Mouse (Mus musculus) layer of hippocampus, postnatal 10 days (tissue): ENCODE measurements around the gene Tfpt. TPM values are rescaled to one million over a fixed set of nuclear protein-coding genes. Genes with fewer than 3 reads are reported as not detected.
A peak's percentile ranks its signal among the peaks of the same experiment; 100 is the strongest.
"Not testable (repeated sequence)": the region's sequence is repeated elsewhere in the genome, so short reads cannot be mapped to it uniquely, and the experiment has no call there.

Experiments used
- DNase-seq, 2 experiments: peaks; one replicate each; pipeline ENCODE4 v3.0.0; 2021; ENCODE audit warnings: low spot score in 2 of 2
- total RNA-seq, 2 experiments: library from RNA; stranded (reverse); gene quantifications; 2 replicates each; pipeline ENCODE4 v1.2.3; 2021

The Tfpt gene
- total RNA-seq, 2 experiments from 2014 or later: 34.4 to 42.6 TPM

DNA sequence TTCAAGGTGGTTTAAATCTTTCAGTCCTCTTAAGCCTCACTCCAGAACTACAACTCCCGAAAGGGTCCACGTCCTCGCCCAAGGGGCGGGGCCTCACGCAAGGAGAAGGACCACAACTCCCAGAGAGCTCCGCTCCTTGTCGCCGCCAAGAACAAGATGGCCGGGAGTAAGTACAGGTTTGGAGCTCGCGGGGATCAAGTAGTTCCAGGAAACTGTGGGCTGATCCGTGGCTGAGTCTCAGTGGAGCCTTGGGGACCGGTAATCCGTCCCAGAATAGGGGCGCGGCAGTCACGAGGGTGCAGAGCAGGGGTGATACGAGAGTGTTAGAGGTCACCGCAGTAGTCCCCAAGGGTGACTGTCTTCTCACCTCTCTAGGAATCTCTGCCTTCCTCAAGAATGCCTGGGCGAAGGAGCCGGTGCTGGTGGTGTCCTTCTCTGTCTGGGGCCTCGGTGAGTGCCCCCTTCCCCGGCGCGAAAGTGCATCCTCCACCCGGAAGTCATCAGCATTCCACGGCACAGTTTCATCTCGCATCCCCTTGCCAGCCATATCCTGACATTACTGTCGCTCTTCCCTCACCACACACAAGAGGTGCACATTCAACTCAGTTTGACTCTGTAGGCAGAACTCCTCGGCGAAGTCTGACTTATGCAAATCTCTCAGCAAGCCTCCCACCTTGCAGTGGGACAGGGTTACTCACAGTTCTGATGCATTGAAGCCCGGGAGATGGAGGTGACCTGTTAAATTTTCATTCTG, 12.3 kb downstream of the Tfpt start, which contains the start of gene Ndufa3:
TSS of gene Ndufa3 (plus strand) at position 132 of the 754 bp plus-strand sequence.
- peak; percentile 83 to 87 for DNase-seq

DNA sequence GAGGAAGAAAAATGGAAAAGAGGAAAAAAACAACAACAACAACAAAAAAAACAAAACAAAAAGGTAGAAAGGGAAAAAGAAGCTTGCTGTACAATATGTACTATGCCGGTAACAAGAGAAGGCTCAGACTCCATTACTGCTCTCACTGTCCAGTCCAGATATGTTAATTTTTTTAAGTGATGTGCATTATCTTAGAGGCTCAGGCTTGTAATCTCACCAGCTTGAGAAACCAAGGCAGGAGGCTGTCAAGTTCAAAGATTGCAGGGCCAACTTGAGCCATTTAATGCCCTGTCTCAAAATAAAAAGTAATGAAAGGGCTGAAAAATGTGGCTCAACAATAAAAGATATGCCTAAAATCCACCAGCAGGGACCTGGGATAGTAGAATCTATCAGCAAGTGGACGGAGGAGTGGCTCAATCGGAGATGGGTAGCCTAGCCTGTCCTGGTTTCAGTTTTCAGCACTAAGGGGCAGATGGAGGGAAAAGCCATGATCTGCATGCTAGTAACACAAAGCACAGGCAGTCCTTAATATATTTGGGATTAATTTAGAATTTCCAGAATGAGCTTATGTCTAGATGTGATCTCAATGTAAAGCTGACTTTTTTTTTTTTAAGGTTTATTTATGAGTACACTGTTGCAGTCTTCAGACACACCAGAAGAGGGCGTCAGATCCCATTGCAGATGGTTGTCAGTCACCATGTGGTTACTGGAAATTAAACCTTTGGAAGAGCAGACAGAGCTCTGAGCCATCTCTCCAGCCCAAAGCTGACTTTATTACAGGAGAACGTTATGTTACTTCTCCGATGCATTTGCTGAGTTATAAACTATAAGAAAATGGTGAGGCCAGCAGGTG, 13.1 kb downstream of the Tfpt start:
- peak in 1 of 2 experiments; percentile 49 for DNase-seq

DNA sequence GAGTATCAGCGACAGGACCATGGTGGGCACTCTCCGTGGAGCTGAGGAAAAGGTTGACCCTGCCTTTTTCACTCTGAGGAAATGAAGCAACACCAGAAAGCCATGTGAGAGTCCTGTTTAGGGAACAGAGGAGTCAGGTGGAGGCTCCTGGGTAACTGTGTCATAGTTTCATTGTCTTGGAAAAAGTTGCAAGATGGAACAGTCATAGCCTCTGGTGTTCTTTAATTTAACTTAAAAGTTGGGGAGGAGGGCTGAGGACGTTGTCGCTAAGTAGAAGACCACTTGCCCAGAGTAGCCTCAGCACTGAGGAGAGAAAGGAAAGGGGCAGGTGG, 13.7 kb downstream of the Tfpt start, which contains the start of gene Oscar:
TSS of gene Oscar (minus strand) at position 101 of the 332 bp plus-strand sequence.
- no peak for DNase-seq

DNA sequence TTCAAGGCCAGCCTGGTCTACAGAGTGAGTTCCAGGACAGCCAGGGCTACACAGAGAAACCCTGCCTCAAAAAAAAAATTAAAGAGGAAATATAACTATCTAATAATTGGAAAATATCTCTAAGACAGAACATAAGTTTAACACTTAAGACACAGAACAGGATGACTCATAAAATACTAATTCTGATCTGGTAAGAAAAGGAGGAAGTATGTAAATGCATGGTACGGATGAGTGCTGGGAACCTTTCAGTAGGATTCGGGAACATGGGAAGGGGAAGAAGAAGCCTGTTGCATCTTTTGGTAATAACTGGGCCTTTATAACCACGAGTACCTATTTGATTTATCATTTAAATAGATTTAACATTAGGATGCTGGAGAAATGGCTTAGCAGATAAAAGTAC, 15.7 kb downstream of the Tfpt start:
- no peak for DNase-seq

DNA sequence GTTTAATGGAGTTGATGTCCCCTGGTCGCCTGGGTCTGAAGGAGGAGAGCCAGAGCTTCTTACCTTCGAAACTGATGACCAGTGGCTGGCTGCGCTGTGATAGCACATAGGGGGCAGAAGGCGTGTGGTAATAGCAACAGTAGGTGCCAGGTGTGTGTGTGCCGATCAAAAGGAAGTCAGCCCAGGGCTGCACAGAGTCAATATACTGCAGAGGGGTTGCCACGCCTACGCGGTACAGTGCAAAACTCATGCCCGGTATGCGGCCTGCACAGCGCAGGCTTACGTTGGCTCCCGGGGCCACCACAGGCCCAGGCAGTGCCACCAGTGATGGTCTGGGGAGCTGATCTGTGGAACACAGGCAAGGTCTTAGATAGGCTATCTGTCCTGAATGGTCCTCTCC, 18.7 kb downstream of the Tfpt start:
- no peak for DNase-seq

DNA sequence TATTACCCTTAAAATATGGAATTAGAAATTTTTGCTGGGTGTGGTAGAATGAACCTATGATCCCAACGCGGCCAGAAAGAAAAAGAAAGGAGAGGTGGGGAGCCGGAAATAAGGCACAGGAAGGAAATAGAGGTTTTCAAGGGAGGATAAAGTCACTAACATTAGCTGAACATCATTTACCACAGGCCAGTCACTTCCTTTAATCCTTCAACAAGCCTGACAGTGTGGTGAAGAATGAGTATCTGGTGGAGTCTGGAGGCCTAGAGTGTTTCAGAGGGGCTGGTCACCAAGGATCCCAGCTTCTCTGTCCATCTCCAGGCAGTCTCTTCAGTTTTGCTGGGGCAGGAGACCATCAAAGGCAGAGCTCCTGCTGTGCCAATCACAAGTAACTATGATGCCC, 19.3 kb downstream of the Tfpt start:
- no peak for DNase-seq

DNA sequence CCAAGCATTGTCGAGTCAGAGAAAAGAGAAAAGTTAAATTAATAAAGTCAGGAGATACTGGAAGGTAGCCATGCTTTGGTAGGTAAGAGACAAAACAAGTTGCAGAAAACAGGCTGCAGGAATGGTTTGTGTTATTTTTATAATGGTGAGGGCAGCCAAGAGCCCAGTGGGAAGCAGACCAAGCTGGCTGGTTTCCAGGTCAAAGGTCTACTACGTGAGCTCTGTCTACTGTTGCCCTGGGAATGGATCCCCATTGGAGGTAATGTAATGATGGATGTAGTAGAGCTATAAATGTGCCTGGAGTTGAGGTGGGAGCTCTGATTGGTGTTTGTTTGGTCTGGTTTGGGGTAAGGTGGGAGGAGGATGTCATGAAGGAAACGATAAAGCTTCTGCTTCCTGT, 20.6 kb downstream of the Tfpt start:
- no peak for DNase-seq

DNA sequence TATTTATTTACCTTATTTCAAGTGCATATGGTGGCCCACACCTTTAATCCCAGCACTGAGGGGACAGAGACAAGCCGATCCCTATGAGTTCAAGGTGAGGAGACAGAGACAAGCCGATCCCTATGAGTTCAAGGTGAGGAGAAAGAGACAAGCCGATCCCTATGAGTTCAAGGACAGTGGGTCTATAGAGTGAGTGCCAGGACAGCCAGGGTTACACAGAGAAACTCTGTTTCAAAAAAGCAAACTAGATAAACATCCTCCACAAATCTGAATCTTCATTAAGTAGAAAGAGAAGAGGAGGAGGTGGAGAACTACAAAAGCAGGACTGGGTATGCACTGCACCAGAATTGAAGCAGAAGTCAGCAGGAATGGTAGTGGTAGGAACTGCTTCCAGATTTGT, 21.1 kb downstream of the Tfpt start:
- no peak for DNase-seq

DNA sequence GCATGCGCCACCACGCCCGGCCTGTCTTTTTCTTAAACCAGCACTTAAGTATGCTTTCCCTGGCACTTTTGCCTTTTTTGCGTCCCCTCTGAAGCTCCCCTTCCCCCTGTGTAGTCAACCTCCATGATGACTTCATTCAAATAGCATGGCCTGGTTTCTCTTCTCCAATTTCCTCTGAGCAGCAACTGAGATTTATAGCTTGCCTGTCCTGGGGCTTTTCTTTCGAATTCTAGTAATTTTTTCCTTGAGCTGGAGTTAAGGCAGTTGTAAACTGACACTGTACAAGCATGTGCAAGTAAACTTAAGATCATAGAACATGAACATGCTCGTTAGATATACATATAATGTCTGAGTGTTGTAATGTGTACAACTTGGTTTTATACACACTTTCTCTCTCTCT, 22.3 kb downstream of the Tfpt start:
- no peak for DNase-seq

DNA sequence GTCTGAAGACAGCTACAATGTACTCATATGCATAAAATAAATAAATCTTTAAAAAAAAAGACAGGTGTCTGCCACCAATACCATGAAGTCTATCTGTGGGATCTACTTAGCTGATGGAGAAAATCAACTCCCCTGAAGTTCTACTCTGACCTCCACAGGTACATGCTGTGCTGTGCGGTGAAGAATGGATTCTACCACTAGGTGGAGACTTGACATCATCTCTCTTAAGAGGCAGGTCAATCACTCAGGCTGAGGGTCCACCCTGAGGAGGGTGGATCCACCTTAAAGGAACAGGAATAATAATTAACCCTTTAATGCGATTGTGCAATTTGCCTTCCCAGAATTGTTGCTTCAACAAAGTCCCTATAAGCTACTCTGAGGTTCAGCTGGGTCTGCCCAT, 22.9 kb downstream of the Tfpt start:
- no peak for DNase-seq

DNA sequence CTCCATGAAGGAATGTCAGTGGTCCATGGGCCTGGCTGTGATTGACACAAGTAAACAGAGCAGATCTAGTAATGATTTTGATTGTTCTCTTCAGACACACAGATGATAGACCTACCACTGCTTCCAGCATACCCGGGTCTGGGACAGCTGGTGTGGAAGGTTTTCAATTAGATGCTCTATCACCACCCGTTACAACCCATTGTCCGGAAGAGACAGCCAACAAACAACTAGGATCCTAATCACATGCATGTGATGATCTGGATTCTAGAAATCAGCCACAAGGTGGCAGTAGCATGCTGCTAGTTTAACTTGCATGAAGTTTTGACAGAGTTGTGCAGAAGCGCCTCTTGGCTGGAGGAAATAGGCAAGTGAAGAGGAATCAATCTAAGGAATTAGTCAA, 28.6 kb downstream of the Tfpt start:
- peak; percentile 71 to 75 for DNase-seq

DNA sequence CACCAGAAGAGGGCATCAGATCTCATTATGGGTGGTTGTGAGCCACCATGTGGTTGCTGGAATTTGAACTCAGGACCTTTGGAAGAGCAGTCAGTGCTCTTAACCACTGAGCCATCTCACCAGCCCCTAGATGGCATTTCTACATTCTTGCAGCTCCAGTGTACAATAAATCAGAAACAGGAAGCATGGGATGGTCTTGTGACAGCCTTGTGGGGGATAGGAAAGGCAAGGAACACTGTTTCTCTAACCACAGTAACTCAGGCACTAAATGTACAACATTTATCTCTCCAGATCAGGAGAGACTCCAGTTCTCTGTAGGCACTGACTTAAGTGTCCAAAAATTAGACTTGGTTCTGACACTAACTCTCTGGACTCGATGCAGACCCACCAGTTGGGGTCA, 32.0 kb downstream of the Tfpt start:
- not testable (repeated sequence) for DNase-seq

DNA sequence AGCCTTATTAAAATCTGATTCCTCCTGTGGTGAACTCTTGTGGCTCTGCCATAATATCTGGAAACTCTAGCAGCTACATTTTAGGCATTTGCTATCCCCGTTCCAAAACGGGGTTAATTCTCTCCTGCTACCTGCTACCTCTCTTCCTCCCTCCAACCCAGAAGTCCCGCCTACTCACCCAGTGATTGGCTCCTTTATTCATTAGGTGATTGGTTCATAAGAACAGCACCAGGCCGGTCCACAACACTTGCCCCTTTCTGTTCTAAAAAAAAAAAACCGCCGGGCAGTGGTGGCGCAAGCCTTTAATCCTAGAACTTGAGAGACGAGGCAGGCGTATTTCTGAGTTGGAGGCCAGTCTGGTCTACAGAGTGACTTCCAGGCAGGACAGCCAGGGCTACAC, 34.6 kb downstream of the Tfpt start:
- no peak for DNase-seq

DNA sequence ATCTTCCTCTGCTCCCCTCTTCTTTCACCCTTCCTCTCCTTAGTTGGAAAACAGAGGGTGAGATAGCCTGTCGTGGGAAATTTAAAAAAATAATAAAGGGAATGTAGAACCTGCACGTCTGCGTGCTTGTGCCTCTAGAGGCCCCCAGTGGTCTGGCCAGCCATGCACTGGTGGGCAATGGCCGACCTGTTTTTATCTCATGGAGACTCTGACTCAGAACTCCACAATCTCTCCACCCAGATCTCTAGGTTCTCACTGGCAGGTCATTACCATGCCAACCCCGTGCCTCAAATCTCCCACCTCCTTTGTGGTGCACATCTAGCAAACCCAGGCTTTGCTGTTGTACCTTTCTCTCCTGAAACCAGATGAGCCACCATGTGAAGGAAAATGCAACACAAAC, 35.0 kb downstream of the Tfpt start:
- no peak for DNase-seq

DNA sequence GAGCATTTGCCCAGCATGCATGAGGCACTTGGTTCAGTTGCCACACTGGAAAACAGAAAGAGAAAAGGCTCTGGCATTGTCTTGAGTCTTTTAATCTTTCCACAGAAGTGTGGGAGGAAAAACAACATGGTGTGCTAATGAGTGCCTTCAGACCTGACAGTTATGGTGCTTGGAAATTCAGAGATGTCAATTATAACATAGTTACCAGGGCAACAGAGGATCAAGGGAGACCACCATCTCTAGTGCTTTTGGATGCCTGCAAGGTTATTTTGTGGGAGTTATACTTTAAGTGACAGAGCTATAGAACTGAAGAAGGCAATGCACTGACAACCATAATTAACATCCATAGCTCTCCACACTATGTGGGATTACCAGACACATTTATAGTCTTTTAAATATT, 35.9 kb downstream of the Tfpt start:
- DNase-seq: no peak

DNA sequence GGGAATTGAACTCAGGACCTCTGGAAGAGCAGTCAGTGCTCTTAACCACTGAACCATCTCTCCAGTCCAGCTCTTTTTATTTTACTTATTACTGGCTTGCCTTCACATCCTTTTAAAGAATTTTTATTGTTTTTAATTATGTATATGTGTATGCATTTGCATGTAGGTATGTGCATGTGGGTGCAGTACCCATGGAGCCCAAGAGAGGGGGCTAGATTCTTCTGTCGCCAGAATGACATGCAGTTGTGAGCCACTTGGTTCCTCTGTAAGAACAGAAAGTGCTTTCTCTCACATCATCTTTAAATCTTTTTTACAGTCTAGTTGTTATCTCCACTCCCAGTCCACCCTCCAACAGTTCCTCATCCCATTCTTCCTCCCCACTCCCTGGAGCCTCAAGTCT, 38.2 kb downstream of the Tfpt start:
- no peak for DNase-seq

DNA sequence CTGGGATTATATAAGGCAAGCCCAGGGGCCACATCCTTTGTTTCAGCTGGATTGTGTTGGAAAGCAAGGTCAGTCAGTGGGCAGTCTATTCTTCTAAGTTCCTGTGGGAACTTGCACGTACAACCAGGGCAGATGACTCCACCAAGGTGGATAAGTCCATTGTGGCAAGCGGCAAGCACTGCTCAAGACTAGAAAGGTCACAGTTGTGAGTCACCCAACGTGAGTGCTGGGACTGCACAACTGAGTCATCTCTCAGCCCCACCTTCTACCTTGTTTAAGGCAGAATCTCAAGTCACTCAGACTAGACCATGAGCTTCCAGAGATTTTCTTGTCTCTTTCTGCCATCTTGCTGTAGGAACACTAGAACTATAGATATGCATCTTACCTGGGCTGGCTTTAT, 39.2 kb downstream of the Tfpt start:
- no peak for DNase-seq

DNA sequence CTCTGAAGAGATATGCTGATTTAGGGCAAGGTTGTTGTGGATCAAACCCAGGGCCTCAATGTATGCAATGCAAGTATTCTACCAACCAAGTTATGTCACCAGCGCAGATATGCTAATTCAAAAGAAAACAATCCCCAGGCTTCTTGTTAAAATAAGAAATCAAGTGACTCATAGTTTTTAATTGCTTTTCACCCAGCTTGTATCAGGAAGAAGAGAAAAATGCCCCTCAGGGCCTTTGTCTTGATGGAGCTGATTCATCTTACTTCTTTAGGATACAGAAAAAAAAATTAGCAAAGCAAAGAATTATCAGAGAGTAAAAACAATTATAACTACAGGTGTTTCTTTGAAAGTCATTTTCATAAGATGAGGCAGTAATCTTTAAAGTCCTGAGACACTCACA, 42.4 kb downstream of the Tfpt start:
- no peak for DNase-seq

DNA sequence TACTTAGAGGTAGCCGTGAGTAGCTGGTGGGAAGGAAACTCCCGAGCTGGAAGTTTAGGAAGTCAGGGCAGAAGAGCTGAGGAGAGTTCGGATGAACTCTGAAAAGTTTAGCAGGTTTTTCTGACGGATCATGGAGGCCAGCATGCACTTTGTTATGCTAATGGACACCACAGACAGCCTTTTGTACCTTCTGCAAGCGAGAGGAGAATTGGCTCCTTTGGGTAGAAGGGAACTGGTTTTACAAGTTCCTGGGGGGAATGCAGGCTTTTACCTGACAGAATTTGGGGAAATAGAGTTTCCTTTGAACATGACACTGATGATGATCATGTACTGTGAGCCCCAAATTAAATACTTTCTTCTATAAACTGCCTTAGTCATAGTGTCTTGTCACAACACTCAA, 43.5 kb downstream of the Tfpt start:
- no peak for DNase-seq

DNA sequence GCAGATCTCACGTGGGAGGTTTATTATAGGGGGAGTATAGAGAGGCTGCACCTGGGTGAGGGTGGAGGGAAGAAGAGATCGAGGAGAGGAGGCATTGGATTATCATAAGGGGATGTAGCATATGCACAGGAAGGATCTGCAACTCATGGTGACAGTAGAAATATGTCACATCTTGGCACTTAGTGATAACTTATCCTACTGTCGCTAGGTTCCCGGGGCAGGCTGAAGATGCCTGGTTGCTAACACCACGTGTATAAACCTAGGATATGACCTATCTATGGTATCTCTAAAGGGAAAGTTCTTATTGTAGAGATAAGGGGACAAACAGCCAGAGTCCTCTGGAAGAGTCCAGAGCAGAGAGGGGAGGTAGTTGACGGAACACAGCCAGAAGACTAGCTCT, 44.0 kb downstream of the Tfpt start:
- DNase-seq: no peak

DNA sequence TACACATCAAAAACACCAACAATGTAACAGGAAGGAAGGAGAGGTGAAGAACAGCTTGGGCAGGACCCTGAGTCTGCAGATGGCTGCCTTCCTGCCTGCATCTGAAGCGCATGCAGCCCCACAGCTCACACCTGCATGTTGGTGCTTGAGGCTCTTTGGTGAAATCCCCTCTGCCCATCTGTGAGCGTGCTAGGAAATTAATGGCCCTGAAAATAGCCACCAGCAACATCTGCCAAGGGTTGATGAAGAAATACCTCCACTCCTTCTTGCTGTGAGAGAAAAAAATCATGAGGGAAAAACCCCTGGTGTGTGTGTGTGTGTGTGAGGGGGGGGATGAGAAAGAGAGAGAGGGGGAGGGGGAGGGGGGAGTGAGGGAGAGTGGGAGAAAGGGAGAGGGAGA, 49.7 kb downstream of the Tfpt start:
- DNase-seq: no peak

DNA sequence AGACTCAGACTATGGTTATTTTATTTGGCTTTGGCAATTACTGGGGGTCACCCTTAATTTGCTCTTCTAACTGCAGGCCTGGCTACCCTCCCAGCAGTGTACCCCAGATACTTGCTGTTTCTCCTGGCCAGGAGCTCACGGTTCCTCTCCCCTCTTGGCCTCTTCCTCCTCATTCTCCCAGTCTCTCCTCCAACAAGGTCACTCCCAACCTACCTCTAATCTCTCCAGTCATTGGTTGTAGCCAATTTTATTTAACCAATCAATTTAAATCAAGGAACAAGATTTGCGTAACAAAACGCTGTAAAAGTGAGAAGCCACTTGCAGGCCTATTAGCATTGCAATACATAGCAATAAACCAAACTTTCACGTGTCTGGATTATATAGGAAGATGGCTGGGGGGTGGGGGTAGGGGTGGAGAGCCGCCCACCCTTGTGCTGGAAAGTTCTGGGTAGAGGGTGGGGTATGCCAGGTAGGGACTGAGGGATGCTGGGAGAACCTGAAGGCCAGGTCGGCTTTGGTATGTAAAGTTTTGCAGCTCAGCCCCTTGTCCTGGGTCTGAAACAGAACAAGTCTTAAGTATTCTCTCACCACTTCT, 50.7 kb downstream of the Tfpt start:
- no peak for DNase-seq
